Mouse (Mus musculus): ENCODE results near the gene Klhl41. TPM values are rescaled to one million over a fixed set of nuclear protein-coding genes. Genes with fewer than 3 reads are reported as not detected.

The Klhl41 gene
- total and polyA plus RNA-seq, 2 experiments from 2014 or later: 0.05 TPM; not detected in 1

GRCm38 (mm10) chr2:69640100-69640499, 29.8 kb upstream of the Klhl41 start:
- Histone ChIP-seq H3K27me3 (ENCODE audit: insufficient read depth, low read length) (no peaks in the 10 kb centered on the region), H3K4me2 (ENCODE audit: low read depth, low read length) (peak overlapping the region; percentile 31; the same call in 1 of the 2 replicates), H3K36me3 (ENCODE audit: insufficient read depth, low read length) (no peaks in the 10 kb centered on the region), H3K9me3 (ENCODE audit: low read length) (no peaks in the 10 kb centered on the region), H3K27ac (0 out of 2 replicates have a peak overlapping the region, but pooled peaks have one; percentile 7), H3K9ac (replicated peaks; ENCODE audit: low read length) (no peak overlapping the region), H3K4me1 (ENCODE audit: insufficient read depth, low read length) (no peaks in the 10 kb centered on the region), H3K4me3 (ENCODE audit: low read length) (no peak overlapping the region)
- TF ChIP-seq CTCF (IDR thresholded peaks at IDR 0.05; ENCODE audit: low read depth): no peak
- WGBS: 32% methylated on average over 10 of the region's 10 CpGs
- ATAC-seq (peak; percentile 83), DNase-seq (ENCODE audit: low spot score) (peak; percentile 77)

GRCm38 (mm10) chr2:69644968-69645617, 24.8 kb upstream of the Klhl41 start:
- no peak overlapping the region for H3K4me3 ChIP-seq (ENCODE audit: low read length)
- no peak for DNase-seq (ENCODE audit: low spot score)
- H3K9me3 ChIP-seq (ENCODE audit: low read length): no peaks in the 10 kb centered on the region
- no peaks in the 10 kb centered on the region for H3K4me1 ChIP-seq (ENCODE audit: insufficient read depth, low read length)
- no peak overlapping the region for H3K4me2 ChIP-seq (ENCODE audit: low read depth, low read length)
- no peaks in the 10 kb centered on the region for H3K27me3 ChIP-seq (ENCODE audit: insufficient read depth, low read length)
- no peak overlapping the region for H3K9ac ChIP-seq (replicated peaks; ENCODE audit: low read length)
- H3K36me3 ChIP-seq (ENCODE audit: insufficient read depth, low read length): no peaks in the 10 kb centered on the region
- TF ChIP-seq CTCF (IDR thresholded peaks at IDR 0.05; ENCODE audit: low read depth): no peak
- no peak for ATAC-seq
- WGBS: 93% methylated on average over 11 of the region's 11 CpGs
- no peak overlapping the region for H3K27ac ChIP-seq

DNA sequence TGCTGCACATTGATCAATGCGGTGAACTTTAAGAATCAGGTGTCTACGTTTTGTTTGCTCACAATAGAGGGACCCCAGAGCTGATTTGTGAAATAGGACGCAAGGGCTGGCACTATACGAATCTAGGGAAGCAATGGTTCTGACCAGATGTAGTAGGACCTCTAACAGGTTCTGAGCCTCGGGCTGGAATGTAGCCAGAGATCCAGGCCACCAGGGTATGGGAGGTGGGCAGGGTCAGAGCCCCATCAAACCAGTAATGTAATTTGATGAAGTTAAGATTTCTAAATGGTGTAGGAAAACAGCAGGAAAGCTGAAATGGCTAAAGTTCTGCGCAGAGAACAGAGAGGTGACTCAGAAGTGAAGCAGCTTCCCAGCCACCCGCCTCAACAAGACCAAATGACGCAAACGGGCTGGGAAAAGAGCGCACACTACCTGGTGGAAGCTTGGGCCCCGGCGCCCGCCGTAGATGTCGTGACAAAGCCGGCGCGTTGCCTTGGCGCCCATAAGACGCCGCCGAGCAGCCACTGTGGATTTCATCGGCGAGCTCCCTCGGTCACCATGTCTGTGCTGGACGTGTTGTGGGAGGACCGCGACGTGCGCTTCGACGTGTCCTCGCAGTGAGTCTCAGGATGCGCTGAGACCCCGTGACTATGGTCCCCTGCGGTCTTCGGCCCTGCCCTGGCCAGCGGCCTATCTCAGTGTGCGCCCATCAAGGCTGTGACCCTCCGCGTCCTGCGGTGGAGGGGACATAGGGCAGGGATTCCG, 23.0 kb upstream of the Klhl41 start, which contains the start of gene Bbs5:
TSS of gene Bbs5 (plus strand) at position 446 of the 765 bp plus-strand sequence.
- no peaks in the 10 kb centered on the region for H3K27me3 ChIP-seq (ENCODE audit: insufficient read depth, low read length)
- 2% methylated on average over 43 of the region's 43 CpGs for WGBS
- no peaks in the 10 kb centered on the region for H3K9me3 ChIP-seq (ENCODE audit: low read length)
- H3K4me1 ChIP-seq (ENCODE audit: insufficient read depth, low read length): no peaks in the 10 kb centered on the region
- H3K4me2 ChIP-seq (ENCODE audit: low read depth, low read length): peak within 1 kb of the TSS; percentile 60
- H3K4me3 ChIP-seq (ENCODE audit: low read length): peak within 1 kb of the TSS; percentile 63
- peak within 1 kb of the TSS; percentile 27; the same call in 1 of the 2 replicates for H3K27ac ChIP-seq
- H3K36me3 ChIP-seq (ENCODE audit: insufficient read depth, low read length): no peaks in the 10 kb centered on the region
- no peak for TF ChIP-seq CTCF (IDR thresholded peaks at IDR 0.05; ENCODE audit: low read depth)
- ATAC-seq (peak; percentile 96), DNase-seq (ENCODE audit: low spot score) (peak; percentile 95)
- peak within 1 kb of the TSS; percentile 61 for H3K9ac ChIP-seq (replicated peaks; ENCODE audit: low read length)

DNA sequence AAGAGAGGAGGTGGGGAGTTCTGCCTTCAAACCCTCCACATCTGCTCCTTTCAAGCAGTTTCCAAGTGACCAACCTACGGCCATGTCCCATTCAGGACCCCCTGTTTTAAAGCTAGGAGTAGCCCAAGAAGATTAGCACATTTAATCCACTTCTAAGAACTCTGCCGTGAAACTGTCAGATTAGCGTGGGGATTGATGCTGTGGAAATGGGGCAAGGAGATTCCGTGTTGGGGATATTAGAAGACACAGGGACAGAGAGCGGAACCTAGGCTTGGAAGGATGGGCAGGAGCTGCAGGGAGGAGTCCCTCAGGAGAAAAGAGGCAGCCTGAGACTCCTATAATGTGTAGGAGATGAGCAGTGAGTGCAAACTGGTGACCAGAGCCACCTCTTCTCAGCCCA, 20.2 kb upstream of the Klhl41 start:
- no peak overlapping the region for H3K4me3 ChIP-seq (ENCODE audit: low read length)
- no peaks in the 10 kb centered on the region for H3K9me3 ChIP-seq (ENCODE audit: low read length)
- H3K27me3 ChIP-seq (ENCODE audit: insufficient read depth, low read length): no peaks in the 10 kb centered on the region
- no peak overlapping the region for H3K9ac ChIP-seq (replicated peaks; ENCODE audit: low read length)
- no peak overlapping the region for H3K27ac ChIP-seq
- H3K36me3 ChIP-seq (ENCODE audit: insufficient read depth, low read length): peaks cover 7% of the 10 kb centered on the region; the same call in 1 of the 2 replicates
- H3K4me2 ChIP-seq (ENCODE audit: low read depth, low read length): no peak overlapping the region
- no peak for ATAC-seq
- no peak for TF ChIP-seq CTCF (IDR thresholded peaks at IDR 0.05; ENCODE audit: low read depth)
- no peak for DNase-seq (ENCODE audit: low spot score)
- H3K4me1 ChIP-seq (ENCODE audit: insufficient read depth, low read length): no peaks in the 10 kb centered on the region
- 85% methylated on average over 5 of the region's 5 CpGs for WGBS

DNA sequence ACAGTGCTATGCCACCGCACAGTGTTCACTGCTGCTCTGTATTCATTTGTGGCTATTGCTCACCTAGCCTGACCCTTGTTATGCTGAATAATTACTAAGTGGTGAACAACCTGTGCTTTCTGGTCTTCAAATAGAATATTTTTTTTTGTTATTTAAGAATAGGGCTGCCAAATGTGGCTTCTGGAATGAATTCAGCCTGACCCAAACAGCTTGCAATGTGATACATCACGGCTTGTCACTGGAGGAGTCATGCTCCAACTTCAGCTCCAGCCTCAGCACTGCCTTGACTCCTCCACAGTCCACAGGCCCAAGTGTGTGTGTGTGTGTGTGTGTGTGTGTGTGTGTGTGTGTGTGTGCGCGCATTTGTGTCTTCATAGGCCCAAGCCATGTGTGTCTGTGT, 10.6 kb upstream of the Klhl41 start:
- 98% methylated on average over 4 of the region's 4 CpGs for WGBS
- no peak for TF ChIP-seq CTCF (IDR thresholded peaks at IDR 0.05; ENCODE audit: low read depth)
- H3K36me3 ChIP-seq (ENCODE audit: insufficient read depth, low read length): peaks cover 10% of the 10 kb centered on the region
- H3K27me3 ChIP-seq (ENCODE audit: insufficient read depth, low read length): no peaks in the 10 kb centered on the region
- H3K9me3 ChIP-seq (ENCODE audit: low read length): no peaks in the 10 kb centered on the region
- ATAC-seq: no peak
- no peak overlapping the region for H3K27ac ChIP-seq
- H3K4me1 ChIP-seq (ENCODE audit: insufficient read depth, low read length): no peaks in the 10 kb centered on the region
- no peak overlapping the region for H3K4me2 ChIP-seq (ENCODE audit: low read depth, low read length)
- no peak for DNase-seq (ENCODE audit: low spot score)
- no peak overlapping the region for H3K4me3 ChIP-seq (ENCODE audit: low read length)
- H3K9ac ChIP-seq (replicated peaks; ENCODE audit: low read length): no peak overlapping the region

GRCm38 (mm10) chr2:69663827-69664476, 6.0 kb upstream of the Klhl41 start:
- Histone ChIP-seq H3K27me3 (ENCODE audit: insufficient read depth, low read length) (no peaks in the 10 kb centered on the region), H3K4me2 (ENCODE audit: low read depth, low read length) (no peak overlapping the region), H3K9me3 (ENCODE audit: low read length) (no peaks in the 10 kb centered on the region), H3K4me1 (ENCODE audit: insufficient read depth, low read length) (no peaks in the 10 kb centered on the region), H3K9ac (replicated peaks; ENCODE audit: low read length) (no peak overlapping the region), H3K36me3 (ENCODE audit: insufficient read depth, low read length) (no peaks in the 10 kb centered on the region; the same call in 1 of the 2 replicates), H3K4me3 (ENCODE audit: low read length) (no peak overlapping the region), H3K27ac (no peak overlapping the region)
- DNase-seq (ENCODE audit: low spot score) (no peak), ATAC-seq (no peak)
- TF ChIP-seq CTCF (IDR thresholded peaks at IDR 0.05; ENCODE audit: low read depth): no peak
- 87% methylated on average over 13 of the region's 13 CpGs for WGBS
